Mouse (Mus musculus) urinary bladder, postnatal 36 days (tissue): Measurements from ENCODE around the gene Nos1ap.
A peak's percentile ranks its signal among the peaks of the same experiment; 100 is the strongest.

Experiments used
- DNase-seq, 2 experiments: peaks; one replicate each; pipeline ENCODE4 v3.0.0; 2022; ENCODE audit warnings: low spot score in 2 of 2, mixed read lengths in 1 of 2

Nos1ap gene

DNA sequence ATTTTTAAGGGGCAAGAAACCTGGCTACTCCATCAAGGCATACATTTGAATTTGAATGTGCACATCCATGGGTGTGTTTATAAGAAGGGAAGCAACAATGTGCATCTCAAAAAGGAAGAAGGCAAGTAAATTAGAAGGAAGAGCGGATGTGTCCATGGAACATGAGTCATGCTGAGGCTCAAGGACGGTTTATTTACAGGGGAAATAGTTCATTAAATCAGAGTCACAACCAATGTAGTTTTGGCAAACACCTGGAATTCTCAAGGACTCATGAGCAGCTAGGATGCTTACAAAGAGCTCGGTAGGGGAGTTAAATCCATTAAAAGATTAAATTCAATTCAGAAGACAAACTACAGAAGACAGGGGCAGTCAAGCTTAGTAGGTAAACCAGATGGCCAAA is 169.7 kb downstream of the Nos1ap start:
- DNase-seq = no peak

GRCm38 (mm10) chr1:170418131-170418530 is 171.5 kb downstream of the Nos1ap start:
- DNase-seq = no peak

DNA sequence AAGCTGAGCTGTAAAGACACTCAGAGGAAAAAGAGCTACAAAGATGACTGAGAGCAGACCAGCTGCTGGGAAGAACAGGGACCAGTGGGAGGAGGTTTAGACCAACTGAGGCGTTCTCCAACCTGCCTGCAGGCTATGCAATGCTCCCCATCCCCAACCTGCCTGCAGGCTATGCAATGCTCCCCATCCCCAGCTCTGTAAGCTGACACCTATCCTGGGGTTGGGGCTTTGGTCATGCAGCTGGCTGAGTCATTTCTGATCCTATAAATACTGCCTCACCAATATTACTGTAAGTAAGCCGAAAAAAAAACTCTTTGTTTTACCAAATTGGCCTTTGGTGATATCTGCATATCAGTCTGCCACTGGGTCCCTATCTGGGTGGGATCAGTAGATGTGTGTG is 172.7 kb downstream of the Nos1ap start:
- no peak for DNase-seq

GRCm38 (mm10) chr1:170416206-170416605 is 173.5 kb downstream of the Nos1ap start:
- DNase-seq = no peak

- no peak for DNase-seq
Observed at GRCm38 (mm10) chr1:170415395-170415794, 174.3 kb downstream of the Nos1ap start.

DNA sequence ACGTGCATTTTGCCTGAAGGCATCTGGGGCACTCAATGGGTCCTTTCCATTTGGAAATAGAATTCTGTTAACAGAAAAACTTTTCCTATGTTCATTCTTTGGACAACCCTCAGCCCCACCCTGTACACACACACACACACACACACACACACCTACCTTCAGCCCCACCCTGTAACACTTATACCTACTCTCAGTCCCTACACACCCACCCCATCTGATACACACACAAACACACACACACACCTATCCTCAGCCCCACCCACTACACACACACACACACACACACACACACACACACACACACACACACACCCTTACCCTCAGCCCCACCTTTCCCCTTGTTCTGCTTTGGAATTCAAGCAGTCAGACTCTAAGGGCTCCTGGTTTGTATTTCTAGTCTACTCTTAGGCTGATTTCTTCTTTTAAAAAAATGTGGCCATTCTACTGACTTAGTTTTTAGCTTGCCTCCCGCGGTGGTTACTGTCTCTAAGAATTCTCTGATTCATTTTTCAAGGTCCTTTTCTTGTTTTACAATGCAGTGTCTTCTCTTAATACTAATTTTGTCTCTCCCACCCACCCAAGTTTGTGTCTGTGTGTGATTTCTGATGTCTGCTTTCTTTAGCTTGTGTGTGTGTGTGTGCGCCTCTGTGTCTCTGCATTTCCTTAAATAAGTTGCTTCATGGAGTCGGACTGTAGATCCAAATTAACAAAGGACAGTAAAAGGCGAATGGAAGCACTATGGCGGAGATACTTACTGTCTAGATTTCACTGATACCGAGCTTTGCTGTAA is 179.1 kb downstream of the Nos1ap start:
- DNase-seq = no peak

DNA sequence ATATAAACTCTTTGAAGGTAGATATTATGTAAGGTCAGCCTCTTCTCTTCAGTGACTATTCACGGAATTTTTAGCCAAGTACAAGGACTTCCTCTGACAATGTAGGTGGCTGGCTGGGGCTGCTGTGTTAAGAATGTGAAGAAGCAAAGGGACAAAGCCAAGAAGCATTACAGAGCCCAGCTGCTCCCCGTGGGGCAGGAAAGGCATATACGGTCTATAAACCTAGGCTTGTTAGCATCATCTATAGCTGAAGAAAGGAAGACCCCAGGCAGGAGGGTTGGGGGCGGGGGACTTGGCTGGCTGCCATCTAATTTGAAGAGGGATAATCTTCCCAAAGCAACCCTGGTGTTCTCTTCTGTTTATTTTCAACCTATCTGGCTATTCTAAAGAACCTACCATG is 180.6 kb downstream of the Nos1ap start:
- DNase-seq = no peak

- peak in 1 of 2 experiments; percentile 10 for DNase-seq
Observed at GRCm38 (mm10) chr1:170406921-170407320, 182.7 kb downstream of the Nos1ap start.

DNA sequence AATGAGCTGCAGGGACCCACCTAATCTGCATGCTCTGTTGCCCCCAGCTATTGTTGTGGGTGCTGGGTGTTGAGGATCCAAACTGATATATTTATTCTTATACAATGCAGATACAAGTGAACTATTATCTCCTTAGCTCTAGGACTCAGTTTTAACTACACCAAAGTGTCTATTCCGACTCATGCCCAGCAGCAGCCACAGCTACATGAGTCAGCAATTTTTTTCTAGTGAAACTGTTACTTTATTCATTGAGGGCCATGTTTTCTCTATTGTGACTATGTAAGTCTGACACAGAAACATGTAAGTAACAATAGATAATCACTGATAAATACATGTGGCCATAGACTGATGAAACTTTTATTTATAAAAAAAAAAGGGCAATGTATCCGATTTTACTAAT is 184.5 kb downstream of the Nos1ap start:
- no peak for DNase-seq

DNA sequence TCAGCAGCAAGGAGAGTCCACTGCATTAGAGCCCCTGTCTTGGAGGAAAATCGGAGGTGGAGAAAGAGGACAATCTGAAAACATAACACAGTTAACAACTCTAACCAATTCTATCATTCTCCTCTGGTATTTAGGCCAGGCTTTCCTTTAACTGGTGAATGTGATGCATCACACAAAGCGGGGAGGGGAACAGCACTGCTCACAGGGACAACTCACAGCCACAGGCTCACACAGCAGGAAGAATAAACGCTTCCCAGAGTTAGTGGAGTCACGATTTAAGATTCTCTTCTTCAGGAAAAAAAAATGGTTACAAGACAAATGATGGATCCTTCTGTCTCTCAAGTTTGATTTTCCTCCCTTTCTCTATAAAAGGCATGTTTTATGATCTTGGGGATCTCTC is 187.0 kb downstream of the Nos1ap start:
- DNase-seq = no peak

DNA sequence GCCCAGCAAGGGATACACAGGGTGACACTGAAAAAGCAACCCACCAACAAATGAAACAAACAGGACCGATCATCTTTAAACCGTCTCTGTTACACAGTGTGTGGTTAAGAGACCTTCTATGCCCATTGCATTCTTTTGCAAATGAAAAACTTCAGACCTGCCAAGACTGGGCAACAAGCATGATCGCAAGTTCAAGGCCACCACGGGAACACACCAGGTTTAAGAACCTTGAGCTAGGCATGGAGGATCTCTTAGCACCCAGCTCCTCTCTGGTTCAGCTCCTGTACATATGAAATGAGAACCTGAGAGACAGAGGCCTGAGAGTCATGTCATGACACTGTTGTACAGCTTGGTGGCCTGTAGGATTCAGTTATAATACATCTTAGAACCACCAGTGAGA is 190.8 kb downstream of the Nos1ap start:
- DNase-seq = no peak

- DNase-seq = no peak
Observed at GRCm38 (mm10) chr1:170395101-170395500, 194.6 kb downstream of the Nos1ap start.

- no peak for DNase-seq
Observed at GRCm38 (mm10) chr1:170394641-170395040, 195.0 kb downstream of the Nos1ap start.

DNA sequence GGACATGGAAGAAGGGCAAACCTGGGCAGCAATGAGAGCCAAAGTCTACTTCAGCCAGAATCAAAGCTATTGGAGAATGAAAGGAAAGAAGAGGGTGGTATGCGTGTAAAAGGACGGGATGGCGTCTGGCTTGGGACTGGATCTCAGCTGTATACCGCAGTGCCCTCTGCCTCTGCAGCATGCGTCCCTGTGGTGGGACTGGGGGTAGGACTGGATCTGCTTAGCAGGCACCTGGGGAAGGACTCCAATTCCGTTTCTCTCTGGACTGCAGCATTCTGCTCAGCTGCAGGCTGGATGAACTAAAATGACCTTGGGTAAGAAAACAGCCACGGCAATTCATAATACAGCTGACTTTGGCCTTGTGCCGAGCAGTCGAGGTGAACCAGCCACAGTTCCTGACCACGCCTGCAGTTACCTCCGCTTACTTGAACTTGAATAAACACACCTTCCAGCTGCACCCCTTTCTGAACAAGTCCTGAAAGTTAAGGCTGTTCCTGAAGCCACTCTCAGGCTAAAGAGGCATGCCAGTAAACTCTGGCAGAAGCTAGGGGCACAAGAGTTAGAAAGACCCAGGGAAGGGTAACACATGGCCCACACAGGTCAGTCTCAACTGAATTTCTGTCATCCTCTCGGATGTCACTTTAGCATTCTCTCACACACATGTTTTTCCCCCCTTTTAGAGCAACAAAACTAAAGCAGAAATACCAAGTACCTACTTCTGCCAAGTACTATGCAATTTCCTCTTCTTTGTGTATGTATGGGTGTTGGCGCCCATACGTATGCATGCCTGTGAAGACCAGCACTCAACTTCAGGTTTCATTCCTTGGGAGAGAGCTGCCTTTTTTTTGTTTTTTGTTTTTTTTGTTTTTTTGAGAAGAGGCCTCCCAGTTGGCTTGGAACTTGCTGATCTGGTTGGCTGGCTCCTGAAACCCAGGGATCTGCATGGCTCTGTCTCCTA is 196.6 kb downstream of the Nos1ap start:
- peak; percentile 53 to 69 for DNase-seq

- DNase-seq = peak in 1 of 2 experiments; percentile 3
Observed at GRCm38 (mm10) chr1:170387180-170387912, 202.3 kb downstream of the Nos1ap start.

- no peak for DNase-seq
Observed at GRCm38 (mm10) chr1:170385416-170385815, 204.2 kb downstream of the Nos1ap start.

DNA sequence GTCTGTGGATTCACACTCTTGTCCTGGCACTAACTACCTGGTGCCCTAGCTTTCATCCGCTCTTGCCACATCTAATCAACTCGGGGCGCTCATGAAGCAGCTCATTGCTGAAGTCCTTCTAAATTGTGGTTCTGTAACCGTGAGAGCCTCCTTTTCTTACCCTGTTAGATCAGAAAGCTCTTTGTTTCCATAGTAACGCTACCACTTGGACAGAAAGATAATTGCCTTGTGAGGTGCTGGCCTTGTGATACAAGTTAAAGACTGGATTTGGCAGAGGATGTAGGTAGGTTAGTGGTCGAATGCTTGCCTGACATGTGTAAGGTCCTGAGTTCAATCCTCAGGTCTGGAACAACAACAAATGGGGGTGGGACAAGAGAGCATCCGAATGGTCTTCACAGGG is 206.1 kb downstream of the Nos1ap start:
- no peak for DNase-seq

- no peak for DNase-seq
Observed at GRCm38 (mm10) chr1:170381457-170381856, 208.2 kb downstream of the Nos1ap start.

DNA sequence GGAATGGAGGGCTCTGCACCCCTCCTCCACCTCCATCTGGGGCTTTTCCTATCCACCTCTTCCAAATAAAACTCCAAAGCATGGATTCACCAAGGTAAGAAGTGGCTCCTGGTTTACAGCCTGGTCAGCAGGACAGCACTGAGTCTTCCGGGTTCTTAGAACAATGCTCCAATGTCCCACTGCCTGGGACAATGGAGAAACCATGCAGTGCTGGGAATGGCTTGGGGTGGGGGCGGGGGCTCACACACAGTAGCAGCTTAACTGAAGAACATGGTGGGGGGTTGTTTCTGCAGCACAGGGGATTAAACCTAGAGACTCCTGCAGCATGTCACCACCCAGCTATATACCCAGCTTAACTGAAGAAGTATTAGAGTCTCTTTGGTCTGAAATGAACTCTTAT is 209.2 kb downstream of the Nos1ap start:
- DNase-seq = no peak

GRCm38 (mm10) chr1:170375721-170376120 is 213.9 kb downstream of the Nos1ap start:
- no peak for DNase-seq

DNA sequence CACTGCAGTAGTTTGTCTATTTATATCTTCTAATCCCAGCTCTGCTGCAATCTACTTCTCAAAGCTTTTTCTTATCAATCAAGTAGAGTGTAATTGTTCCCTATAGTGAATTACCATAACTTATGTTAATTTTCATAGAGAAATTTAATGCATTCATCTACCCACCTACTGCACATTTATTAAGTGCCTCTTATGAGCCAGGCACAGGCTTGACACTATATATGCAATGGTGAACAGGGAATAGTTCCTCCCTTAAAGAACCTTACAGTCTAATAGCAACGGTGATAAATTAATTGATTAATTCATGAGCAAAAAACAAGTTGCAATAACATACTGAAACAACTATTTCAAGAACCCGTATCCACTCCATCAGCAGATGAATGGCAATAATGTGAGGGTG is 215.9 kb downstream of the Nos1ap start:
- DNase-seq = no peak

DNA sequence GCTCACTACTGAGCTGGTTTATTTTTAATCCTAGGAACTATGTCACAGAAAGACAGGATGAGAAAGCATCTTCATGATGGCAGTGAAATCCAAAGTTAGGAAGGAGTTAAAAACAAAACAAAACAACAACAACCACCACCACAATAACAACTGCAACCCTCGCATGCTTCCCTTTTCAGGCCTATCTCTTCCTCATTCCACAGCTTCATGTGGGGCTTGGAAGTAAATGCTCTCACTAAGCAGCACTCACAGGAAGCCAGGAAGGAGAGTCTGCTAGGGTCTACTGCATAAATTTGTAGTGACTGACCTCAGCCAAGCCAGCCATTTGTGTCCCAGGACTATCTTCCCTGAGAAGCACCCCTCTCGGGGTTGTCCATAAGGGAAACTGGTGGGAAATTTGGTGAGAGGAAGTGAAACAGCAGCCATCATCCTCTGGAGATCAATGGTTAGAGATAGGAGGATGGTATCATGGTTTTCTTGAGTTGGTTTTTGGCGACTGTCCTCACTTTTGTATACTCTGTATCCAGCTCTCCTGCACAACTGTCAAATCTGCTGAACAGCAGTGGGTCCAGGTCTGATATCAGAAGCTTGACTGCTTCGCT is 218.4 kb downstream of the Nos1ap start:
- no peak for DNase-seq
